Mouse (Mus musculus) layer of hippocampus, adult 11-12 months (tissue): ENCODE results near the gene Cog6.
A peak's percentile ranks its signal among the peaks of the same experiment; 100 is the strongest.
"Not testable (repeated sequence)": the region's sequence is repeated elsewhere in the genome, so short reads cannot be mapped to it uniquely, and the experiment has no call there.

Experiments used
- DNase-seq: peaks from one replicate; pipeline ENCODE4 v3.0.0; 2022; ENCODE audit warnings: low spot score

Cog6 gene

GRCm38 (mm10) chr3:53032432-53032831, 15.4 kb upstream of the Cog6 start:
- DNase-seq, result no peak

GRCm38 (mm10) chr3:53031586-53031985, 14.5 kb upstream of the Cog6 start:
- DNase-seq, result no peak

GRCm38 (mm10) chr3:53029046-53029445, 12.0 kb upstream of the Cog6 start:
- DNase-seq, result peak; percentile 74

GRCm38 (mm10) chr3:53027333-53027732, 10.3 kb upstream of the Cog6 start:
- DNase-seq, result no peak

- no peak for DNase-seq
Measured at GRCm38 (mm10) chr3:53007411-53007810, 9.6 kb downstream of the Cog6 start.

GRCm38 (mm10) chr3:53004406-53005114, 12.5 kb downstream of the Cog6 start:
- DNase-seq, result peak; percentile 37

DNA sequence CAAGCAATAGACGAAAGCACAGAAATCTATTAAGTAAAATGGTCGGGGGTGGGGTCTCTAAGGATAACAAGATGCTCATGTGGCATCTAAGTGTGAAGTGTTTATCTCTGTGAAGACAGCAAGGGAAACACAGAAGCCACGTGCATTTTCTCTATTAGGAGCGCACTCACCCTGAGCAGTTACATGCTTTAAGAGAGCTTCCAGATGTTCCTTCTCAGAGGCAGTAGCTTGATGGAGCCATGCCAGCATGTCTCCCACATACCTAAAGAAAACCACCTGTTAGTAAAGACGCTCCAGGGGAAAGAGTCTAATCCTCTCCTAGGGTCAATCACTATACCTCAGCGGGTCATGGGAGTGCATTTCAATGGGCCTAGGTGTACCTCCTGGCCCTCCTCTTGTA, 15.0 kb downstream of the Cog6 start:
- no peak for DNase-seq

GRCm38 (mm10) chr3:52999996-53000395, 17.0 kb downstream of the Cog6 start:
- no peak for DNase-seq

DNA sequence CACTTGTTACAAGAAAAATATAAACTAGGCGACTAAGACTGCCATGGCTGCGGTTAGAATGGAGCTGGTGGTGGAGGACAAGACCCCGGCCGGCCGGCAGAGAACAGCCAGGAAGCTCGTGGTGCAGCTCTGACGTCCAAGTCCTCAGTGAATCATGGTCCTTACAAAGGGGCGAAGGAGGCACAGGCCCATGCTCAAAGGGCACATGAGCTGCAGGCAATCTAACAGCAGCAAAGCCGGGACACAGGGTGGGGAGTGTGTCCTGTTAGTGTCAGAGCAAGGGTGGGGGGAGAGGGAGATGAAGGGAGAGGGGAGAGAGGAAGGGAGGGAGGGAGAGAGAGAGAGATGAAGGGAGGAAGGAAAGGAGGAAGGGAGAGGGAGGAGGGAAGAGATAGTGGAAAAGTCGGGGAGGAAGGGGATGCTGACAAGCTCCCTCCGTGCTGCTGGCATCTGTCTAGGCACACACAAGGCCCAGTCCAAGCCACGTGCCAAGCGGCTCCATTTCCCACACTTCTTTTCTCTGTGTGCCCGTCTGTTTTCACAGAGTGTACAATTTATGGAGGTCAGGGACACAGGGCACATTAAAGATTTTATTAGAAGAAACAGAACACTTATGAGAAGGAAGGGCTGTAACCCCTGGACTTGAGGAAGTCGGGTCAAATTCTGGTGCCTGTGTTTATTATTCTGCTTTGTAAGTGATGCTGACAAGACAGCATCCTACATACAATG, 17.9 kb downstream of the Cog6 start:
- DNase-seq, result no peak

- no peak for DNase-seq
Measured at GRCm38 (mm10) chr3:52997381-52997780, 19.7 kb downstream of the Cog6 start.

GRCm38 (mm10) chr3:52996635-52997034, 20.4 kb downstream of the Cog6 start:
- DNase-seq, result no peak

DNA sequence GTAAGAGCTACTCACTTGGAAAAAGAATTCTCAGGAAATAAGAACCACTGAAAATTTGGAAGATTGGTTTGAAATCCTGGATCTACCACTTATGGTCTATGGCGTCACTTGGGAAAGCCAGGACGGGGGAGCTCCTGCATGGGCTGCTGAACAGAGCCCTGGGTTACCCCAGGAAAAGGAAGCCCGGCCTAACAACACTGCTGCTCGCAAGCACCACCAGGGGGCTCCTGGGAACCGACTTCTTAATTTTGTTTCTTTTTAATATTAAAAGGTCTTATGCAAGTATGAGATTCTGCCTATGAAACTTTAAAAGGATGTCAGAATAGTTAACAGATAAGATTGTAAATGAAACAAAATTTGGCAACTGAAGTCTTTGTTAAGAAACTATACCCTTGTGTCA, 22.4 kb downstream of the Cog6 start:
- no peak for DNase-seq

- DNase-seq, result no peak
Measured at GRCm38 (mm10) chr3:52993296-52993695, 23.7 kb downstream of the Cog6 start.

DNA sequence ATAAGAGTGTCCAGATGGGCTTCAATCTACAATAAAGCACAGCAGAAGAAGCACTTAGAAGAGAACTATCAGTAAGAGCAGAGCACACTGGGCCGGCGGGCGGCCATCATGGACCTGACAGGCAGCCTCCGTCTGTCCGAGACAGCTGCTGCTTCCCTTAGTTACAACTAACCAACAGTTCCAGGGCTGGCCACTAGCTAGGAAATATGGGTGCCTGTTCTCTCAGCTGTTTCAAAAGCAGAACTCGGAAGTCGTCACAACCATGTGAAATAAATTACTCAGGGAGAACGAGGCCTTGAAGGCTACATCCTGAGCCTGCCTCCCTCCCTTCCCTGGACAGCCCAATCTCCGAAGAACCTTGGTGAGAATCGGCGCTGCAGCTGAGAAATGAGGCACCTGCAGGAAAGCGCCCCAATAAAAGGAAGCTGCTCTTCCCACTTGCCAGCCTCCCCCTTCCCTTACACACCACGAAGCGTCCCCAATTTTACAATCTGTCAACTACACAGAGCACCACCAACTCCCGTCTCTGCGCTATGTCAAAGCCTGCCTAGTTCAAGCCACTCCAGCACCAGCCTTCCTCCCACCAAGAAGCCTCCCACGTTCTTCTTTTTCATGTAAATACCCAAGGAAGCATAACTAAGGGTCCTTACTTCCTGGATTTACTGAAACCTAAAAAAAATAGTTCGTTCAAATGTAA, 26.8 kb downstream of the Cog6 start:
- DNase-seq, result peak; percentile 25

DNA sequence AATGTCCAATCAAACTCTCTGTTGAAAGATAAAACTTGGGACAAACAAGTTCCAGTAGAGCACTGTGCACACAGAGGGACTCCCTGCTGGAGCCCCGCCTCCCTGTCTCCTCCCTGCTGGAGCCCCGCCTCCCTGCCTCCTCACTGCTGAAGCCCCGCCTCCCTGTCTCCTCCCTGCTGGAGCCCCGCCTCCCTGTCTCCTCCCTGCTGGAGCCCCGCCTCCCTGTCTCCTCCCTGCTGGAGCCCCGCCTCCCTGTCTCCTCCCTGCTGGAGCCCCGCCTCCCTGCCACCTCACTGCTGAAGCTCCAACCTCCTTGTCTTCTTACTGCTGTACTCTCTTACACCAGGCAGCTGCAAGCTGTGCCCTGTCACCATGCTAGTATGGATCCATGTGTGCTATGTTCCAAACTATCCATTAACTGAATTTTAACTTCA, 31.5 kb downstream of the Cog6 start:
- DNase-seq, result not testable (repeated sequence)

DNA sequence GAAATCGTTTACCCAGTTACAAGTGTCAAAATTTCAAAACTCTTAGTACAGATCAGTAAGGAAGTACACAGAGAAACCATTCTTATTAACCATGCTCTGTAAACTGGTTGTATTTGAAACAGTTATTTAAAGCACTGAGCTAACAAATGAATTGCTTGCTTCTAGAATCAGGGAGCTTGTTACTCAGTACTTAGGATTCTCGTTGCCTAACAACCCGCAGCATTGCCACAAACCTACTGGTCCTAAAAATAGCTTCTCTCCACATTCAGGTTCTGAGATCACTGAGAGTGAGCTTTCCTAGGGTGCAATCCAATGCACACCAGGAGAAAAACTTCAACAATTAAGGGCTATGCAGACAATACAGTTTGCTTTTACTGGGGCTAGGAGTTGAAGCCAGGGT, 33.3 kb downstream of the Cog6 start:
- DNase-seq, result peak; percentile 29

GRCm38 (mm10) chr3:52982993-52983392, 34.0 kb downstream of the Cog6 start:
- DNase-seq, result no peak

DNA sequence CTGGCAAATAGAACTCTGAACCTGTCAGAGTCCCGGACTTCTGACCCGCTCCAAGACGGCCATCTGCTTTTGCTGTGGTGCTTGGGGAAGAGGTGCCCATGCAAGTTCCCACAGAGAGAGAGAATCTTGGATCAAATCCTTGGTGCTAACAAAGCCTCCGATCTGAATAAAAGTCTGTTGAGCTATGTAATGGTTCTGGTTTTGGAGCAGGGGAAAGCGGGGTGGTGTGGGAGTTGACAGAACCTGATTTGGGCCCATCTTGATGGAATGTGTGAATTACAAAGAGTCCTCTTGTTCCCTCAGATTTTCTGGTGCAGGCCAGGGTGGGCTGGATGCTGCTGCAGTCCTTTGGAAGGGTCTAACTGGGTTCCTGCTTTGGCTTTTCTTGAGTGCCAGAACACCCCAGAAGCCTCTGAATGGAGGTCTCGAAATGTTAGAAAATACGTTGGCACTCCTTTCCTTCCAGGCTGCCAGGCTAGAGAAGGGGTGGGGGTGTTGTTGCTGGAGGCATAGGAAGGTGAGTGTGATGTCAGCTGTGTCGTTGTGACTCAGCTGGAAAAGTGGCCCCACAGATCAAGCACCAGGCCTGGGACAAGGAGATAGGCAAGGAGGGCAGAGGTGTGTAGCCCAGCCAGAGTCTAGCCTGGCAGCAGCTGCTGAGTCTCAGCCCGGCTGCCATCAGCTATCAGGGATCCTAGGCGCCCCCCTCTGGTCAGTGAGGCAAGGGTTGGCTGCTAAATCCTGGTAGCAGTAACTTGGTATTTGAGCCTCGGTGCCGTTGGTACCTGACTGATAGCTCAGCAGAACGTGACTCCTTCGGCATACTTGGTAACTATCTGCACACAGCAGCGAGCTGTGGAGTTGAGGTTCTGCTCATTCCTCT, 42.1 kb downstream of the Cog6 start:
- peak; percentile 74 for DNase-seq

DNA sequence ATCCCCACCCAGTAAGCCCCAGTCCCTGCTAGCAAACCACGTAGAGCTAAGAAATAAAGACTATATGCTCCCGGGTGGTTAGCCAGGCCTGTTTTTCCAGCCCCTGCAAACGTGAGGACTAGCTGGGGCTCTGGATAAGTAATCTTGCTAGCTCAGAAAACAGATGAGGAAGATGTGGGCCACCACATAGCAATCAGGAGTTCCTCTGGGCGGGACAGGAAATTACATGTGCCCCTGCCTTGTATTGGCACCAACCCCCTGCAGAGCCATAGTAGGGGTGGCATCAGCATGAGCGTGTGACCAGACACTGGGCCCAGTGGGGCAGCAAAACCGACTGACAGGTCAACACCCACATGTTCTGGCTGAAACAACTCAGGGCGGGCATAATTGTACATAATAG, 44.1 kb downstream of the Cog6 start:
- DNase-seq, result no peak

- DNase-seq, result no peak
Measured at GRCm38 (mm10) chr3:52967046-52967445, 50.0 kb downstream of the Cog6 start.

- DNase-seq, result no peak
Measured at GRCm38 (mm10) chr3:52964206-52964605, 52.8 kb downstream of the Cog6 start.

DNA sequence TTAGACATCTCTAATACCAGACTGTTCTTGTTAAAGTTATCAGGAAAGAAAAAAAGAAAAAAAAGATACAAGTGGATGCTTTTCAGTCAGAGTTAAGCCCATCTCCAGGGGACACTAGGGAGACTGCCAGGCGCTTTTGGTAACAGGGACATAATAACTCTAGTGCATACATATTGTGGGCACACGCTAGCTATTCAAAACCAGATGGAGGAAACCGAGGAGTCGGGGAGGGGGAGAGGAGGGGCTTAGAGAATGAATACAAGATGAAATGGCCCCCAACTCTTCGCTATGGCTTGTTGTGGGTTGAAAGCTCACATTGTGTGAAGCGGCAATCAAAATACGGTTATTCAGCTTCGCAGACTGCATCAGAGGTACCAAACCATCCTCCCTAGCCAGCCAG, 53.6 kb downstream of the Cog6 start:
- no peak for DNase-seq
